Mouse (Mus musculus) bone marrow macrophage, adult 2 months (primary cell): ENCODE data around the gene Cd200. TPM values are rescaled to one million over a fixed set of nuclear protein-coding genes. Genes with fewer than 3 reads are reported as not detected.

Experiments used
- H3K27ac ChIP-seq: 2 replicates; pipeline ENCODE4 v1.5.1; 2012; ENCODE audit warnings: low read depth, low read length; ENCODE audit not compliant: insufficient read depth
- H3K4me1 ChIP-seq: 2 replicates; pipeline ENCODE4 v1.6.1; 2012; ENCODE audit warnings: low read length; ENCODE audit not compliant: control insufficient read depth, insufficient read depth
- H3K4me3 ChIP-seq: 2 replicates; pipeline ENCODE4 v1.5.1; 2012; ENCODE audit warnings: mild to moderate bottlenecking, low read length, moderate library complexity; ENCODE audit not compliant: insufficient read depth
- CTCF ChIP-seq: IDR thresholded peaks from 2 replicates; pipeline ENCODE4 v1.5.1; 2012; ENCODE audit warnings: low read depth, mild to moderate bottlenecking, low read length, moderate library complexity
- POLR2A ChIP-seq: IDR thresholded peaks from 2 replicates; pipeline ENCODE4 v1.6.1; 2012; ENCODE audit warnings: mild to moderate bottlenecking, low read depth, low read length, borderline replicate concordance
- polyA plus RNA-seq: library from polyadenylated mRNA; stranded (reverse); fragments of >200 nt; gene quantifications from 2 replicates; pipeline ENCODE4 v1.2.4, GENCODE M21; 2012; ENCODE audit not compliant: missing spikeins, insufficient read depth, insufficient read length

Cd200 gene
- polyA plus RNA-seq, 1 experiment = not detected

- Histone ChIP-seq H3K4me1 (no peaks in the 10 kb centered on the region), H3K4me3 (no peak overlapping the region), H3K27ac (no peak overlapping the region)
- TF ChIP-seq POLR2A (no peak), CTCF (no peak)
Measured at GRCm38 (mm10) chr16:45346367-45346766, 62.5 kb downstream of the Cd200 start.

- H3K4me1 ChIP-seq = no peaks in the 10 kb centered on the region
- no peak overlapping the region for H3K27ac ChIP-seq
- TF ChIP-seq POLR2A = no peak
- no peak for TF ChIP-seq CTCF
- H3K4me3 ChIP-seq = no peak overlapping the region
Measured at GRCm38 (mm10) chr16:45344879-45345278, 64.0 kb downstream of the Cd200 start.

DNA sequence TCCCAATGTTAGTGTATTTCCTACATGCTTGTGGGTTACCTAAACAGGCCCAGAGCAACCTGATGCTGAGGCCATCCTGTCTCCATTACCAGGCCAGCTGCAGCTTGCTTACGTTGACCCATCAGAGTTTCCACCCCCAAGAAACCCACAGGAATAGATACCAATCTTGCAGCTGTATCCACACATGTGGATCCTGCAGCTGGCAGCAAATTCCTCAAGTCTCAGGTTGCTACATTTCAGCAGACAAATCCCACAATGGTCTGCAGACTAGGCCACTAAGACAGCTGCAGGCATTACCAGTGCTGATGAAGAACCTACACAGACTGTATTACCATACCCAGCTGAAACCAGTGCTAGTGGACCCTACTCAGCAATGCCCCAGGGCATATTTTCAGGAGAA is 72.4 kb downstream of the Cd200 start:
- H3K4me1 ChIP-seq = no peaks in the 10 kb centered on the region
- TF ChIP-seq POLR2A (no peak), CTCF (no peak)
- H3K27ac ChIP-seq = no peak overlapping the region
- no peak overlapping the region for H3K4me3 ChIP-seq

DNA sequence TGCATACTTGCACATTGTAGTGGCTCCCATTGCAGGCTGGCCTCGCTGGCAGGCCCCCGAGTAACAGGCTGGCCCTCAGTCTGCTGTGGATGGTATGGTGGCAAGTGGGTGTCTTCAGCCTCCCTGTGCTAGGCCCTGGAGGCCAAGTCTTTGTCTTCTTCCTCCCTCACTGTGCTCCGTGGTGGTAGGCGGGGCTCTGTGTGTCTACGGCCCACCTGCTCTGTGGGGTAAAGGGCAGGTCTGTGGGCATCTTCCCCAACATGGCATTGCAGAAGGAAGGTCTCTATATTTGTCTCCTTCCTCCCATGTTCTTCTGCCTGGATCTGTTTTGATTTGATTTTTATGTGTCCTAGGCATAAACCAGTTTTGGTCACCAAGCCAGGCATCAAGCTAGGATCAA is 74.0 kb downstream of the Cd200 start:
- no peak for TF ChIP-seq POLR2A
- no peak for TF ChIP-seq CTCF
- Histone ChIP-seq H3K4me1 (no peaks in the 10 kb centered on the region), H3K4me3 (no peak overlapping the region), H3K27ac (no peak overlapping the region)

DNA sequence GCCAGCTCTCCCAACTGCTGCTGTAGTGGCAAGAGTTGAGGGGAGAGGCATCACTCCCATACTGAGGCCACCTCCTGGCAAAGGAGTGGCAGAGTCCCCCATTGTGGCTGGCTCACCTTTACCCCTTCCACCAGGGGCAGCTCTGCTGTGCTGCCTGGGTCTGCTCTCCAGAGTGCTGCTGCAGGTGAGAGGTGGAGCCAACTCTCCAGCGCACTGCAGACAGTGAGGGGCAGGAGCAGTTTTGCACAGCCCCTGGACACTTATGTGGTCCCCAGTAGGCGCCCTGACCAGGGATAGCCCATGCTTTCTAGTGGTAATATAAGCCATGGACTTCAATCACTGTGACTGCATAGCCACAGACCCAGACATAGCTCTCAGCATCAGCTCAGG is 74.5 kb downstream of the Cd200 start:
- Histone ChIP-seq H3K4me3 (no peak overlapping the region), H3K27ac (no peak overlapping the region), H3K4me1 (no peaks in the 10 kb centered on the region)
- TF ChIP-seq POLR2A (no peak), CTCF (no peak)

GRCm38 (mm10) chr16:45333678-45334375 is 75.0 kb downstream of the Cd200 start:
- Histone ChIP-seq H3K4me1 (no peaks in the 10 kb centered on the region), H3K27ac (no peak overlapping the region)
- TF ChIP-seq POLR2A (no peak), CTCF (no peak)

DNA sequence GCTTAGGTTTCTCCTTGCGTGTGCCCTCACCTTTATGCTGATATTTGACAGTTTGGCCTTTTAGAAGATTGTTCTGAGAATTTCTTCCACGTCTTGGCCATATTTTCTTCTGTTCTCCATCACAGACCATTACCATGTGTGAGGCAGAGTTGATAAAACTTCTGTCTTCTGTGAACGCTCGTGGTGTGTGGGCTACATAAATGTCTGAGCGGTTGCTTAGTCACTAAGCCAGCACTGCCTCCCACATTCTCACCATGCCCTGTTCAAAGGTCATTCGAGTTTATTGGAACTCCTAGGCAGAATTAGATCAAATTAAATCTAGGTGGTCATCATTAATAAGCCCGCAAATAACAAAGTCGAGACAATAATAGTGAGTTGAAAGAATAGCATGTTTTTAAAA is 76.3 kb downstream of the Cd200 start:
- no peak overlapping the region for H3K27ac ChIP-seq
- TF ChIP-seq POLR2A = no peak
- TF ChIP-seq CTCF = no peak
- no peak overlapping the region for H3K4me3 ChIP-seq
- H3K4me1 ChIP-seq = no peaks in the 10 kb centered on the region

More at GRCm38 (mm10) chr16:45333678-45334375, 75.0 kb downstream of the Cd200 start:
- no peak overlapping the region for H3K4me3 ChIP-seq

Other genes starting within 250 kb of the Cd200 start
- gene Btla, start 184.7 kb downstream of the Cd200 start, polyA plus RNA-seq = not detected in 2 replicates
- not detected in 2 replicates for gene Gm609, start 83.9 kb upstream of the Cd200 start, polyA plus RNA-seq
- not detected in 2 replicates for gene Gm17783, start 123.0 kb upstream of the Cd200 start, polyA plus RNA-seq
- not detected in 2 replicates for gene Slc9c1, start 126.3 kb upstream of the Cd200 start, polyA plus RNA-seq
- gene Gcsam, start 201.3 kb upstream of the Cd200 start, polyA plus RNA-seq = not detected in 2 replicates
- not detected in 2 replicates for gene BC016579, start 245.0 kb upstream of the Cd200 start, polyA plus RNA-seq